Mouse (Mus musculus) thymus, postnatal 4 days (tissue): ENCODE measurements at regions not wholly inside any gene's neighbourhood (a gene's known extent, or its start where the extent isn't known, plus 50 kb on each side); places are given as distances from the start of the nearest gene placed in this dataset.

Experiments
- DNase-seq: peaks from one replicate; pipeline ENCODE4 v3.0.0; 2021

DNA sequence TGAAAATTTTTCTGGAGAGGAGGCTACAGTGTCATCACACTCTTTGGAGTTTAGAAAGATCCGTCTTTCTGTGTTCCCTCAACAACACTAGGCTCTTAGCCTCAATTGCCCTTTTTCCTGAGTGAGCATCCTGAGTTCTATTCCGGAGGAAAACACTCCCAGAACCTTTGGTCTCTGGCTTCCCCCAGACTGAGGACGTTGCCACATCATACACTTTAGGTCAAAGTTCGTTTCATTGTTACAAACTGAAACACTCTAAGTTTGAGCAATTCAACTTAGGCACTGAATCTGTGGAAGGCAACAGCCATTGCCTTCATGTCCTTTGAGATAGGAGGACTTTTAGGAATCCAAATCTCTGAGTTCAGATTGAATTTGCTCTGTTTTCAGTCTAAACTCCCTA, 85.0 kb downstream of the Arl4a start:
- no peak for DNase-seq

- DNase-seq, result no peak
Measured at GRCm38 (mm10) chr12:39951911-39952310, 85.9 kb downstream of the Arl4a start.

DNA sequence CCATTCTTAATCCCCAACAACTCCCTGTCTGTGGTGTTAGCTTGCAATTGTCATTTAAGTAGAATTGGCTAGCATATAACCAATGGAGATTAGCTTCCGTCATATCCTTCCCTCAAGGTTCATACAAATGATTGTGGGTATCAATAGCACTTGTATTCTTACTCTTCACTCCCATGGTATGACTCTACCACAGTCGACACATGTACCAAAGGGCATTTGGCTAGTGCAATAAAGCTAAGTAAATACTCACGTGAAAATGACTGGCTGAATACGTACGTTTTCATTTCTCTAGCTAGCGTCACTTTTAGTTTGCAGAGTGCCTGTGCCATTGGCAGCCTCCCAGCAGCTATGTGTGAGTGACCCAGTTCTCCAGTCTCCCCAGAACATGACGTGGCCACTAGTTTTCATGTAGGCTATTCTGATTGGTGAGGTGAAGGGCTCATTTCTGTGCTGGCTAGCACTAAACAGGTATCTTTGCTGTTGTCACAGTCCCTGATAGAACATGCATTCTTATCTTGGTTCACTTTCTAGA, 87.5 kb downstream of the Arl4a start:
- DNase-seq, result no peak

- DNase-seq, result no peak
Measured at GRCm38 (mm10) chr12:39942910-39943309, 94.9 kb downstream of the Arl4a start.

DNA sequence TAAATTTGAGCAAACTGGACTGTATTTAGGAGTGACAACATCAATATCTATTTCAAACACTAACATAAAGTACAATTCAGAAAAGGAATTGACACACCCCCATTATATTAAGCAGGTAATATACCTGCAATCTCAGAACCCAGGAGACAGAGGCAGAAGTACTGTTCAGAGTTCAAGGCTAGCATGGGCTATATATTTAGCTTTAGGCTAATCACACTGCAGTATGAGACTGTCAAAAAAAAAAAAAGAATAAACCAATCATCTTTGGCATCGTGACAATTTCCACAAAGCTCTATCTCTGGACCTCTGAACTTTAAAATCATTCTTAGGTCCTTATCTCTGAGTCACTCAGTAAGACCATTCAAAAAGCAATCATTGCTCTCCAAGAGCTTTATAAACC, 96.7 kb downstream of the Arl4a start:
- DNase-seq, result no peak

- DNase-seq, result no peak
Measured at GRCm38 (mm10) chr12:39939017-39939416, 98.8 kb downstream of the Arl4a start.

DNA sequence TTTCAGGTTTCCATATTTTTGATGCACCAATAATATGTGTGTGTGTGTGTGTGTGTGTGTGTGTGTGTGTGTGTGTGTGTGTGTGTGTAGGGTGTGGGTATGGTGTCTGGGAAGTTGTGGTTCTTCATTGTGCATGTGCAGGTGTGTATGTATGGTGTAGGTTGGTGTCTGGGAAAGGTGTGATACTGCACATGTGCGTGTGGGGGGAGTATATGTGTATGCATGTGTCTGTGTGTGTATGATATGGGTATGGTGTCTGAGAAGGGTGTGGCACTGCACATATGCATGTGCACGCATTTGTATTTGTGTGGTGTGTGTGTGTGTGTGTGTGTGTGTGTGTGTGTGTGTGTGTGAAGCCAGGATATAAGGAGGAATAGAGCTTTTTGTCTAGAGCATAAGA, 99.6 kb downstream of the Arl4a start:
- no peak for DNase-seq

DNA sequence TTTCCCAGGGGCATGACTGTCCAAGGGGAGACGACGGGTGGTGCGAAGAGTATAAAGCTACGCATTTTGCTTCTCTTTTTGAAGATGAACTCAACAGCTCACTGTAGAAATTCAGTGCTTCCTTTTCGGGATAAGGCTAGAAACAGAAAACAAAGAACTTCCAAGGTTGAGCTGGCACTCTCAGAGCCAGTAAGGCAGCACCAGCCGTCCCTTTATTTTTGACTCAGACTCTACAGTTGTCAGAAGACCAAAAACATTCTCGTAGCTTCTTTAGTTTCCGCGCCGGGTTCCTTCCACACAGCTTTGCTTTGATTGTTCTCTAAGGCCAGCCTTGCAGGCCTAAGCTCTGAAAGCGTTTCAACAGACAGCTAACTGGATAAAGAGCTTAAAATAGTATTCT, 101.5 kb downstream of the Arl4a start:
- DNase-seq, result no peak

GRCm38 (mm10) chr12:39935775-39936174, 102.0 kb downstream of the Arl4a start:
- DNase-seq, result no peak

DNA sequence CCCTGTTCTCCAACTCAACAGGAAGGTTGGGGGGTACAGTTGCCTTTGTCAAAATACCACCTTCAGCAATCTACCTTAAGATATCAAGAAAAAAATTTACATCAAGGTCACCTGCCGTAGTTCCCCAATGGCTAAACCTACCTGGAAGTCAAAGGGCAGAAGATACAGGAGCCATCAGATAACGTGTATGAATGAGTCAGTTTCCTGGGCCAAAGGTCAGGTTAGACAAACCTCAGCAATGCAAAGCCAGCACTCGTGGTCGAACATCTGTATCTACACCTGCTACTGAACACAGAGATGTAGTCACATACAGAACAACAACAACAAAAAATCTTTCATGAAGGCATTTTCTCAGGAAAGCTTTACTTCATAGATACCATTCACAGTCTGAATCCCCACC, 102.9 kb downstream of the Arl4a start:
- DNase-seq, result no peak

- DNase-seq, result no peak
Measured at GRCm38 (mm10) chr12:39931251-39931650, 106.6 kb downstream of the Arl4a start.

DNA sequence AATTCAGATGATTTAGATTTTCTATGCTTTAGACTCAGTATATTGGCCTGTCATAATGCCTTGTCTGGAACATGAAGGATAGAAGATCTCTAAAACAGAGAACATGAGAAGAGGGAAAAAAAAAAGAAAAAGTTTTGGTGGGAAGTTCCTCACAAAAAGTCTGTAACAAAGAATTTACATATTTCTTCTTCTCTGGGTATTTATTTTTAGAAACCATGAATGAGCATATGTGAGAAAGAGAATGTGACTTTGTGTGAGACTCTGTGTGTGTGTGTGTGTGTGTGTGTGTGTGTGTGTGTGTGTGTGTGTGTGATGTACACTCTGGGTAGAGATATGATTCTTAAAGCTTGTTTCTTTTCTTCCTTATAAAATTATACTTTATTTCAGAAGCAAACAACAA, 109.9 kb downstream of the Arl4a start:
- no peak for DNase-seq

GRCm38 (mm10) chr12:39927014-39927413, 110.8 kb downstream of the Arl4a start:
- no peak for DNase-seq

DNA sequence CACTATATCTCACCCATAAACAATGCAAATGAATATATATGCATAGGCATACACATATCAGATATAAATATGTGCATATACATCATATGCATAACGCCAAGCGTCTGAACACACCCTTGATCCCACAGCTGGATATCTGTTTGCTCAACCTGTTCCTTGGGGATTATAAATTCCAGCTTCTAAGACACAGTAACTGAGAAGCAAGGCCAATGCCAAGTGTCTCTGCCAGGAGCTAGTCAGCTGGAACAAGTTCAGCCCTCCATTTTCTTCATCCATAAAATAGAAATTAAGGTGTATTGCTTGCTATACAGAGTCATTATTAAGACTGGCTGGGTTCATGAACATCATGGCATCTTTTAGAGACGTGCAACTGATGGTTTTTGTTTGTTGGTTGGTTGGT, 116.3 kb downstream of the Arl4a start:
- no peak for DNase-seq

GRCm38 (mm10) chr12:39920466-39920913, 117.3 kb downstream of the Arl4a start:
- DNase-seq, result no peak

- DNase-seq, result no peak
Measured at GRCm38 (mm10) chr12:39919909-39920308, 117.9 kb downstream of the Arl4a start.

DNA sequence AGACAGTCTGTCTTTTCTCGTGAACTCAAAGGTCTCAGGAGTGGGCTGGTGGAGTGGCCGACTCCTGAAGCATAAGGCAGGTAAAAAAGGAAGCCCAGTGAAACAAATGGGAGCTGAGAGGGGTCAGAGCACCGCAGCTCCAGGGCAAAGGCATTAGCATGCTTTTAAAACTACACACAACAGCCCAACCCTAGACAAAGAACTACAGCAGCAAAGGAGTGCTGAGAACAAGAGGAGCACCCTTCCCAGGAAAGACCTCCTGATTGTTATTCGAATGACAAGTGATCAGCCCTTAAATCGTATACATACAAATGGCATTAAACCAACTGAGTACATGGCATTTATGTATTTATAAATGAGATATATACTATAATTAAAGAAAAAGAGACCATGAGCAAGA, 149.3 kb downstream of the Arl4a start:
- no peak for DNase-seq

DNA sequence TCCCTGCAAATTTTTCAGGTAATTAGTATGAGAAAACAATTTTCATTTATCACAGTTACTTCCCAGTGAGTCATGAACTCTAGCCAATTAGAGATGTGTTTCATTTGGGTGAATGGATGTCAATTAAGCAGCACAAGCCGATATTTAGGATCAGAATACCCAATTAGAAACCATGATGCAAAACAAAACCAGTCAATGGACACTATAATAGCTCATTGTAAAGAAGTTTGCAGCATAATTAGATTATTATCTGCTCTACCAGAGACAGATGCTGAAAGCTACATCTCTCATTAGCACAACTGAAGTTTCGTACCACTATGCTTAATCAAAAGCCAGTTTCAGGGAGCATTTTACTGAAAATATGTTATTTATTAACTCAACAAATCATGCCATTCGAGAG, 152.5 kb downstream of the Arl4a start:
- no peak for DNase-seq

DNA sequence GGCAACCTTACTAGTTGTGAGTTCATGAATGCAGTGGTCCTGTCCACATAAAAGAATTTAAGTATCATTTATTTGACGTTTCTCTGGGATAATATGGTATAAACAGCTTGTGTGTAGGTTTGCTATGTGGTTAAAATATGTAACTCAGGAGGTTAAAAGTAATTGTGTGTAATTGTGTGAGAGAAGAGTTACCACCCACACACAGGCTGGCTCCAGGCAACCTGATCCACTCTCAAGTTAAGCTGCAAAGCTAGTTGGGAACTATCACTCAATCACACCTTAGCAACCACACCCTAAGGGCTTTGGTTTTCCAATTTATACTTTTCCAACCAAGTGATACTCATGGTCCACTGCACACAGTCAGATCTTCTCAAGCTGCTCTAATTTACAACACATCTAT, 157.5 kb downstream of the Arl4a start:
- no peak for DNase-seq

DNA sequence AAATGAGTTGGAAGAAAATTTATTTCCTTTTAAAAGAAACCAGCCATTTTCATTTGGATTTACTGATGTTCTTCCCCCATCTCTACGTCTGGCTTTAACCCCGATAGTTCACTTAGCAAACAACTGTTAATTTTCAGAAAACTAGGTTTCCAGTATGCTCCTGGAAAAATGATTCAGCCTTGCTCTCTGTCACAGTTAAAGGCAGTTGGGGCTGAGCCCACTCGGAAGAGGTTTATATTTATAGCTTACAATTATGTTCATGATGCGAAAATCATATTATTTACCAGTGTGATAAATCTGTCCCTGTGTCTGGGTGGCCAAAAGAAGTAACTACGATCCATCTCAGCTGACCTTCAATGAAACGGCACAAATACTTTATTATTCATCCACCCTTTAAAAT, 163.9 kb downstream of the Arl4a start:
- DNase-seq, result no peak

DNA sequence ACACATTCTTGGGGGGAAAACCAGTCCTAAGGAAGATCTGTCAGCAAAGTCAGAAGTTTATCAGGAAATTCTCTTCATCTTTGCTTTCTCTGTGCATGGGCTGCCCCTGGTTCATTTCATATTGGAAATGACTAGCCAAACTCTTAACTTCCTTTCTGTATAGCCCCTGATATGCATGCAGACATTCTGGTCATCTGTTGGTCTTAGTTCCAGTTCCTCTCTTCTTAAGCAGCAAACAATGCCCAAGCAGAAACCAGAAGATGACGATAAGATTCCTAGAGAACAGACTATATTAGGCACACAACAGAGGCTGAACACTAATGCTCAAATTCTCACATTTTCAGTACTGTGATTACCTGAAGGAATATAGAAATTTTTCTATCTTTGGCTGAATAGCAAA, 176.0 kb downstream of the Arl4a start:
- no peak for DNase-seq

DNA sequence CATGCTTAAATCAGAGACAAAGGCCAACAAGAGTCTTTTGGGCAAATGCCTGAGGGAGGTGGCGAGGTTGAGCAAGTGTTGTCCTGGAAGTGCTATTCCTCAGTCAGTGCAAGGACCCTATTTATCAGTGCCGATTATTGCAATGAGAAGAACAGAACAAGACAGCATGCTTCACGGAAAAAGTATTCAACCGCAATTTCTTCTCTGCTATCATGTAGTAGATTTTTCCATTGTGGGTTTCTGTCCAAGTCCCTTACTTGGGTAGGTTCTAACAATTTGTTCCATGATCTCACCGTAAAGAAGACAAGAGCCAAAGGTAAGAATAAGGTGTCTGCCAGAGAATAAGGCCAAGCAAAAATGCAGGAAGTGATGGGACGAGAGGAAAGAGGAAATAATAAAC, 186.2 kb downstream of the Arl4a start:
- DNase-seq, result no peak

GRCm38 (mm10) chr12:39849346-39850058, 188.3 kb downstream of the Arl4a start:
- DNase-seq, result no peak

DNA sequence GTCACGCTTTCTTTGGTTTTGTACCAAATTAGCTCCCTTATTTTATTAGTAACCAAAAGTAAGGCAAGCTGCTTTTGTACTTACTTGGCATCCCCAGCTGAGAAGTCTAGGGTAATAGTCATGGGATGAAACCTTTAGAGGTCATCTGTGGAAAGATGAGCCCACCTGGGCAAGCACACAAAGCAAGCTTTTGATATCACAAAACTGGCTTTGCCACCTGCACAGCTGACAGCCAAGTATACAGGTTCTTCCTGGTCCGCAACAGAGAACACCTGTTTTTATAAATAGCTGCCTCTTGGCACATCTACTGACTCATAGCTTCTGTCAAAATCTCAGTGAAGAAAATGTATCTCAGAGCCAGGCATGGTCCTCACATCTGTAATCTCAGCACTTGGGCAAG, 197.2 kb downstream of the Arl4a start:
- DNase-seq, result no peak

DNA sequence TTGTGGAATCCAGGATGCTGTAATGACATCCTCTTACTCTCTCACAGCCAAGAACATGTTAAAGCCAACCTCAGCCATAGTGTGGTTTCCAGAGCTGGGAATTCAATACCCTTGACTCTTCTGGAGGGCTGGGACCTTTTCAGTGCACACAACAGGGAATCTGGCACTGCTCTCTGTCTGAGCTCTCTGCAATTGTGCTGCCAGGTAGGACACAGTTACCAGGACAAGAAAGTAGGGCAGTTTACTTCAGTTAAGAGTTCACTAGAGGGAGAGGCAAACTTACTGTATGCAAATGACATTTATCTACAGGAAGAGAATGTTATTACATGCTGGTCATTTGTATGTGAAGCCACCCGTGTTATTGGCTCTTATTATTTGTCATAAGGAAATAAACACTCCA, 197.6 kb downstream of the Arl4a start:
- DNase-seq, result no peak
